Mouse (Mus musculus): Measurements from ENCODE around the gene Arhgap35.
A peak's percentile ranks its signal among the peaks of the same experiment; 100 is the strongest.

DNA sequence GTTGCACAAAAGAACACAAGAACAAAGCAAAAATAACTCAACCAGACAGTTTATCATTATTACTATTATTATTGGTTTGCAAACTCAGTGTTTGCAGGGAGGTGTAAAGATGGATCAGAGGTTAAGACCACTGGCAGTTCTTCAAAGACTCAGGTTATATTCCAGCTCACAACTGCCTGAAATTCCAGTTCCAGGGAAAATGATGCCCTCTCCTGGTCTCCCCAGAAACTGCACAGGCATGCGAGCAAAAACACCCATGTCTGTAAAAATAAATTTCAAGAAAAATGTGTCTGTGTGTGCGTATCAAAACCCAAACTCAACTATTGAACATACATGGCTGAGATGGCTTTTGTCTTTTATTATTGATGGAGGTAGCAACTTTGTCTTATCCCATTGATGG lies 2.3 kb upstream of the Arhgap35 start:
- TF ChIP-seq CTCF (IDR thresholded peaks at IDR 0.05; ENCODE audit: low read depth) (peak; percentile 84), EP300 (optimal IDR thresholded peaks at IDR 0.05) (no peak)

All from stomach, postnatal 0 days (tissue).